Mouse (Mus musculus): ENCODE data around the gene Cmtm5. TPM values are rescaled to one million over a fixed set of nuclear protein-coding genes. Genes with fewer than 3 reads are reported as not detected.
"Not testable (repeated sequence)": the region's sequence is repeated elsewhere in the genome, so short reads cannot be mapped to it uniquely, and the experiment has no call there.

Gene Cmtm5
- polyA plus RNA-seq, 1 experiment from 2014 or later: 12.7 TPM

GRCm38 (mm10) chr14:54951587-54951986 is 15.5 kb downstream of the Cmtm5 start:
- Histone ChIP-seq H3K4me2 (no peak overlapping the region), H3K9me3 (no peaks in the 10 kb centered on the region), H3K27ac (no peak overlapping the region), H3K36me3 (no peaks in the 10 kb centered on the region), H3K4me3 (no peak overlapping the region), H3K4me1 (no peaks in the 10 kb centered on the region), H3K27me3 (no peaks in the 10 kb centered on the region), H3K9ac (no peak overlapping the region)
- ATAC-seq (ENCODE audit: insufficient number of reproducible peaks, low FRiP score, low TSS enrichment, low read depth): no peak
- 87% methylated on average over 6 of the region's 6 CpGs for WGBS

GRCm38 (mm10) chr14:54953664-54954206 is 17.7 kb downstream of the Cmtm5 start:
- Histone ChIP-seq H3K4me3 (no peak overlapping the region), H3K4me2 (no peak overlapping the region), H3K9me3 (no peaks in the 10 kb centered on the region), H3K9ac (no peak overlapping the region), H3K27me3 (no peaks in the 10 kb centered on the region), H3K27ac (no peak overlapping the region), H3K4me1 (no peaks in the 10 kb centered on the region), H3K36me3 (no peaks in the 10 kb centered on the region)
- WGBS: 92% methylated on average over 8 of the region's 8 CpGs
- ATAC-seq (ENCODE audit: insufficient number of reproducible peaks, low FRiP score, low TSS enrichment, low read depth): no peak

- no peak overlapping the region for H3K4me3 ChIP-seq
- H3K27me3 ChIP-seq: no peaks in the 10 kb centered on the region
- H3K4me1 ChIP-seq: no peaks in the 10 kb centered on the region
- no peaks in the 10 kb centered on the region for H3K36me3 ChIP-seq
- H3K9ac ChIP-seq: no peak overlapping the region
- ATAC-seq (ENCODE audit: insufficient number of reproducible peaks, low FRiP score, low TSS enrichment, low read depth): no peak
- 62% methylated on average over 3 of the region's 3 CpGs for WGBS
- H3K27ac ChIP-seq: no peak overlapping the region
- no peaks in the 10 kb centered on the region for H3K9me3 ChIP-seq
- H3K4me2 ChIP-seq: no peak overlapping the region
Measured at GRCm38 (mm10) chr14:54954474-54954873, 18.4 kb downstream of the Cmtm5 start.

GRCm38 (mm10) chr14:54955481-54955880 is 19.4 kb downstream of the Cmtm5 start:
- Histone ChIP-seq H3K9ac (no peak overlapping the region), H3K27me3 (no peaks in the 10 kb centered on the region), H3K27ac (no peak overlapping the region), H3K4me3 (no peak overlapping the region), H3K4me1 (no peaks in the 10 kb centered on the region), H3K9me3 (no peaks in the 10 kb centered on the region), H3K4me2 (no peak overlapping the region), H3K36me3 (no peaks in the 10 kb centered on the region)
- ATAC-seq (ENCODE audit: insufficient number of reproducible peaks, low FRiP score, low TSS enrichment, low read depth): no peak
- 86% methylated on average over 3 of the region's 3 CpGs for WGBS

GRCm38 (mm10) chr14:54956533-54956932 is 20.5 kb downstream of the Cmtm5 start:
- Histone ChIP-seq H3K27ac (no peak overlapping the region), H3K9me3 (no peaks in the 10 kb centered on the region), H3K9ac (no peak overlapping the region), H3K4me1 (no peaks in the 10 kb centered on the region), H3K4me3 (no peak overlapping the region), H3K27me3 (no peaks in the 10 kb centered on the region), H3K4me2 (no peak overlapping the region), H3K36me3 (no peaks in the 10 kb centered on the region)
- WGBS: 84% methylated on average over 9 of the region's 9 CpGs
- no peak for ATAC-seq (ENCODE audit: insufficient number of reproducible peaks, low FRiP score, low TSS enrichment, low read depth)

- Histone ChIP-seq H3K4me2 (no peak overlapping the region), H3K27me3 (no peaks in the 10 kb centered on the region), H3K4me3 (no peak overlapping the region), H3K4me1 (no peaks in the 10 kb centered on the region), H3K9ac (no peak overlapping the region), H3K36me3 (no peaks in the 10 kb centered on the region), H3K9me3 (no peaks in the 10 kb centered on the region), H3K27ac (no peak overlapping the region)
- ATAC-seq (ENCODE audit: insufficient number of reproducible peaks, low FRiP score, low TSS enrichment, low read depth): no peak
- WGBS: 81% methylated on average over 4 of the region's 4 CpGs
Measured at GRCm38 (mm10) chr14:54958503-54958902, 22.4 kb downstream of the Cmtm5 start.

- Histone ChIP-seq H3K36me3 (no peaks in the 10 kb centered on the region), H3K4me3 (no peak overlapping the region), H3K9me3 (no peaks in the 10 kb centered on the region), H3K4me1 (no peaks in the 10 kb centered on the region), H3K4me2 (no peak overlapping the region), H3K9ac (no peak overlapping the region), H3K27ac (no peak overlapping the region), H3K27me3 (no peaks in the 10 kb centered on the region)
- WGBS: 87% methylated on average over 3 of the region's 3 CpGs
- ATAC-seq (ENCODE audit: insufficient number of reproducible peaks, low FRiP score, low TSS enrichment, low read depth): no peak
Measured at GRCm38 (mm10) chr14:54959197-54959596, 23.1 kb downstream of the Cmtm5 start.

- 88% methylated on average over 12 of the region's 12 CpGs for WGBS
- not testable (repeated sequence) for ATAC-seq (ENCODE audit: insufficient number of reproducible peaks, low FRiP score, low TSS enrichment, low read depth); H3K27ac ChIP-seq
Measured at GRCm38 (mm10) chr14:54959853-54960613, 24.0 kb downstream of the Cmtm5 start.

GRCm38 (mm10) chr14:54960769-54961168 is 24.7 kb downstream of the Cmtm5 start:
- Histone ChIP-seq H3K27ac (no peak overlapping the region), H3K4me3 (no peak overlapping the region), H3K27me3 (no peaks in the 10 kb centered on the region), H3K9ac (no peak overlapping the region), H3K9me3 (no peaks in the 10 kb centered on the region), H3K36me3 (no peaks in the 10 kb centered on the region), H3K4me1 (no peaks in the 10 kb centered on the region), H3K4me2 (no peak overlapping the region)
- ATAC-seq (ENCODE audit: insufficient number of reproducible peaks, low FRiP score, low TSS enrichment, low read depth): no peak
- WGBS: 71% methylated on average over 10 of the region's 10 CpGs

More at GRCm38 (mm10) chr14:54959853-54960613, 24.0 kb downstream of the Cmtm5 start:
- not testable (repeated sequence) for H3K9ac ChIP-seq, H3K4me2 ChIP-seq, H3K4me3 ChIP-seq, H3K27me3 ChIP-seq, H3K36me3 ChIP-seq, H3K4me1 ChIP-seq, H3K9me3 ChIP-seq

GRCm38 (mm10) chr14:54961487-54961886 is 25.4 kb downstream of the Cmtm5 start:
- no peaks in the 10 kb centered on the region for H3K9me3 ChIP-seq
- no peak overlapping the region for H3K27ac ChIP-seq
- ATAC-seq (ENCODE audit: insufficient number of reproducible peaks, low FRiP score, low TSS enrichment, low read depth): no peak
- no peak overlapping the region for H3K4me3 ChIP-seq
- H3K36me3 ChIP-seq: no peaks in the 10 kb centered on the region
- no peak overlapping the region for H3K4me2 ChIP-seq
- no peaks in the 10 kb centered on the region for H3K27me3 ChIP-seq
- no peak overlapping the region for H3K9ac ChIP-seq
- no peaks in the 10 kb centered on the region for H3K4me1 ChIP-seq
- 79% methylated on average over 5 of the region's 5 CpGs for whole genome bisulfite sequencing

GRCm38 (mm10) chr14:54962714-54963113 is 26.7 kb downstream of the Cmtm5 start:
- Histone ChIP-seq H3K4me1 (no peaks in the 10 kb centered on the region), H3K9me3 (no peaks in the 10 kb centered on the region), H3K4me2 (no peak overlapping the region), H3K9ac (no peak overlapping the region), H3K36me3 (no peaks in the 10 kb centered on the region), H3K27ac (no peak overlapping the region), H3K27me3 (no peaks in the 10 kb centered on the region), H3K4me3 (no peak overlapping the region)
- WGBS: 86% methylated on average over 7 of the region's 7 CpGs
- ATAC-seq (ENCODE audit: insufficient number of reproducible peaks, low FRiP score, low TSS enrichment, low read depth): no peak

GRCm38 (mm10) chr14:54963727-54964126 is 27.7 kb downstream of the Cmtm5 start:
- no peak overlapping the region for H3K4me3 ChIP-seq
- H3K9ac ChIP-seq: no peak overlapping the region
- H3K27me3 ChIP-seq: no peaks in the 10 kb centered on the region
- no peak overlapping the region for H3K27ac ChIP-seq
- no peaks in the 10 kb centered on the region for H3K9me3 ChIP-seq
- ATAC-seq (ENCODE audit: insufficient number of reproducible peaks, low FRiP score, low TSS enrichment, low read depth): no peak
- 92% methylated on average over 11 of the region's 11 CpGs for WGBS
- no peaks in the 10 kb centered on the region for H3K4me1 ChIP-seq
- no peaks in the 10 kb centered on the region for H3K36me3 ChIP-seq
- no peak overlapping the region for H3K4me2 ChIP-seq
